Mouse (Mus musculus): ENCODE data around the gene Aff1. TPM values are rescaled to one million over a fixed set of nuclear protein-coding genes. Genes with fewer than 3 reads are reported as not detected.

Aff1 gene
- polyA plus RNA-seq, 1 experiment from 2014 or later, result 4.7 TPM

DNA sequence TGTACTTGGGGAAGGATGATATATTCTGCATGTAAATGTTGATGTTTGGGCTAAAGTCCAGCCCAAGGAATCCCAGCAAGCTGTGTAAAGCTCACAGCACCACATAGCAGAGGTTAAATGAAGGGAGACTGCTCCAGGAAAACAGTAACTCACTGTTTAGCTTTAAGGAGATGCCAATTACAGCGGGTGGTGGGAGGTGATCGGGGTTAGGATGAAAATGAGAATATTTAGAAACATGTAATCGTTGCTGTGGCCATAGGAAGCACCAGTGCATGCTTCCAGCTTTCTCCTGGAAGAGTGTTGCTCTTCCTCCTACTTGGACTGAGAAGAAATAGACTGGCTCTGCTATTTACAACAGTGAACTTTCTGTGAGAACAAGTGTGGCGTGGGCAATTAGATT is 80.1 kb downstream of the Aff1 start:
- ATAC-seq, result no peak
- Histone ChIP-seq H3K4me2 (ENCODE audit: low read depth, low read length) (no peak overlapping the region), H3K9me3 (ENCODE audit: low read length) (no peaks in the 10 kb centered on the region), H3K27ac (ENCODE audit: low read depth) (peak overlapping the region; percentile 51; the same call in 1 of the 2 replicates), H3K4me1 (ENCODE audit: insufficient read depth) (peaks cover 84% of the 10 kb centered on the region), H3K9ac (replicated peaks) (no peak overlapping the region), H3K27me3 (ENCODE audit: insufficient read depth, low read length) (no peaks in the 10 kb centered on the region), H3K4me3 (ENCODE audit: low read depth, low read length) (no peak overlapping the region), H3K36me3 (replicated peaks; ENCODE audit: insufficient read depth, low read length) (peaks cover 8% of the 10 kb centered on the region)
- DNase-seq, result no peak
- WGBS (ENCODE audit: insufficient replicate concordance), result 39% methylated on average over 4 of the region's 4 CpGs
- TF ChIP-seq EP300 (IDR thresholded peaks at IDR 0.05; ENCODE audit: low read depth) (no peak), CTCF (IDR thresholded peaks at IDR 0.05; ENCODE audit: low read depth) (no peak)

DNA sequence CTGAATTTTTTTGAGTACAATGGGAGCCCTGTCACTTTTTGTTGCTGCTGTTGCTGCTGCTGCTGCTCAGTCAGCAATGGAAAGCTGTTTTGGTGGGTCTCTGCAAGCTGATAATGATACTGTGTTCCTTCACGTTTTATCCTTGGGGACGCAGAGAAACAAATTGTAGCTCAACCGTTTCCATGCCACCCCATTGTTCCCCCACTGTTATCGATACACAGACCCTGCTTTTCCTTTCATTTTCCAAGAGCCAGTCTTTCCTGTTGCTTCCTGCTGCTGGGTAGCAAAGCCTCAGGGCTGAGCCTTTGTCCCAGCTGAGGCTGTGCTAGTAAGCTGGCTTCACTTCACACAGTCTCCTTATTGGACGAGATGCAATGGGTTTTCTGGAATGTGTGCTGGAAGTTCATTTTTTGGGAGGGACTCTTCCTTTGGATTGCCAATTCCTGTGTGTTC is 81.0 kb downstream of the Aff1 start:
- DNase-seq, result no peak
- Histone ChIP-seq H3K27me3 (ENCODE audit: insufficient read depth, low read length) (no peaks in the 10 kb centered on the region), H3K4me3 (ENCODE audit: low read depth, low read length) (no peak overlapping the region), H3K27ac (ENCODE audit: low read depth) (peak overlapping the region; percentile 51; the same call in 1 of the 2 replicates), H3K9me3 (ENCODE audit: low read length) (no peaks in the 10 kb centered on the region), H3K4me2 (ENCODE audit: low read depth, low read length) (peak overlapping the region; percentile 51), H3K36me3 (replicated peaks; ENCODE audit: insufficient read depth, low read length) (peaks cover 8% of the 10 kb centered on the region), H3K9ac (replicated peaks) (no peak overlapping the region; the same call in 1 of the 2 replicates), H3K4me1 (ENCODE audit: insufficient read depth) (peaks cover 84% of the 10 kb centered on the region)
- ATAC-seq, result peak; percentile 26
- WGBS (ENCODE audit: insufficient replicate concordance), result 35% methylated on average over 5 of the region's 5 CpGs
- no peak for TF ChIP-seq EP300 (IDR thresholded peaks at IDR 0.05; ENCODE audit: low read depth)

DNA sequence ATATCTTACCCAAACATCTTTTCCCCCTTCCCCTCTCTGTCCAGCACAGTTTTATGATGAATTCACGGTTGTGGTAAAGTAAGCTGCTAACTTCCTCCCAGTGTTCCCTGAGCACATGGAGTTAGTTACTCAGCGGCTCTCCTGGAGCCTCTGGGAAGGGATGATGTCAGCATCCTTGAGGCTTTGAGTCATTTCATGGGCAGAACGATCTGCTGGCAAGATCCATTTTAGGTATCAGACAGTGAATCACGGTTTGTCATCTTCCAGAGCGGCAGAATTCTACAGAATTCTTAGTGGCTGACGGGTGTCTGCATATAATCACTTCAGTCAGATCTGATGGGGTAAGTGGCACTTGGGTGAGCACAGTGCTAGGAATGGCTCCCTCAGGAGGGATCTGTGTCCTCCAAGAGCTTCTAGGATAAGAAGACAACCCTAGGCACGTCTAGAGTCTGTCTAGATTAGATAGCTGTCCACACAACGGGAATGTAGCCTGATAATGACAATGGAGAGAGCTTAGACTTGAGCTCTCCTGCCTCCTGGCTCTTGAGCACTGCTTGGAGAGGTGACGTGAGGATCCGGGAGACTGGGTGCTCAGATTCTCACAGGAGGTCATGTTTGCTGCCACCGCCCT is 82.6 kb downstream of the Aff1 start:
- Histone ChIP-seq H3K9me3 (ENCODE audit: low read length) (no peaks in the 10 kb centered on the region), H3K9ac (replicated peaks) (no peak overlapping the region), H3K36me3 (replicated peaks; ENCODE audit: insufficient read depth, low read length) (peaks cover 8% of the 10 kb centered on the region), H3K4me1 (ENCODE audit: insufficient read depth) (peaks cover 86% of the 10 kb centered on the region), H3K27ac (ENCODE audit: low read depth) (no peak overlapping the region), H3K4me2 (ENCODE audit: low read depth, low read length) (no peak overlapping the region), H3K4me3 (ENCODE audit: low read depth, low read length) (no peak overlapping the region), H3K27me3 (ENCODE audit: insufficient read depth, low read length) (no peaks in the 10 kb centered on the region)
- DNase-seq (no peak), ATAC-seq (no peak)
- WGBS (ENCODE audit: insufficient replicate concordance), result 45% methylated on average over 11 of the region's 11 CpGs
- TF ChIP-seq CTCF (IDR thresholded peaks at IDR 0.05; ENCODE audit: low read depth), result no peak
- TF ChIP-seq EP300 (IDR thresholded peaks at IDR 0.05; ENCODE audit: low read depth), result no peak

DNA sequence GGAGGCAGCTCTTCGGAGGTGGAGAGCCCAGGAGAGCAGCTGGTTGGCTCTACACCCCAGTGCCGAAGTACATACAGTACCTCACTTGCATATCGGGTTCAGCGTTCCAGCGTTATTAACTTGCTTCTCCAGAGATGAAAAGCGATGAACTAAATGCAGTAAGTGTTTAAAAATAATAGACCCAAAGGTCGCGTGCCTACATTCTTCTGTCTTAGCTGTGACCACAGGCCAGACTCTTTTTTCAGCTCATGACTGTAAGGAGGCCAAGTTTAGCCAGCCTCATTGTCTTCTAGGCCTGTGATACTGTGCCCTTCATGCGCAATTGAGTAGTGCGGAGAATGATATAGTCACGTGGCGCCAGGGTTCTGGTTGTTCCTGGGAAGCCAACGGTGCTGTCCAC is 83.3 kb downstream of the Aff1 start:
- no peak overlapping the region for H3K4me2 ChIP-seq (ENCODE audit: low read depth, low read length)
- WGBS (ENCODE audit: insufficient replicate concordance), result 84% methylated on average over 13 of the region's 13 CpGs
- H3K4me3 ChIP-seq (ENCODE audit: low read depth, low read length), result no peak overlapping the region
- no peaks in the 10 kb centered on the region for H3K9me3 ChIP-seq (ENCODE audit: low read length)
- no peak overlapping the region for H3K27ac ChIP-seq (ENCODE audit: low read depth)
- peaks cover 86% of the 10 kb centered on the region for H3K4me1 ChIP-seq (ENCODE audit: insufficient read depth)
- no peak for DNase-seq
- H3K36me3 ChIP-seq (replicated peaks; ENCODE audit: insufficient read depth, low read length), result peaks cover 8% of the 10 kb centered on the region
- no peak overlapping the region for H3K9ac ChIP-seq (replicated peaks)
- H3K27me3 ChIP-seq (ENCODE audit: insufficient read depth, low read length), result no peaks in the 10 kb centered on the region
- ATAC-seq, result no peak
- TF ChIP-seq EP300 (IDR thresholded peaks at IDR 0.05; ENCODE audit: low read depth) (no peak), CTCF (IDR thresholded peaks at IDR 0.05; ENCODE audit: low read depth) (no peak)

DNA sequence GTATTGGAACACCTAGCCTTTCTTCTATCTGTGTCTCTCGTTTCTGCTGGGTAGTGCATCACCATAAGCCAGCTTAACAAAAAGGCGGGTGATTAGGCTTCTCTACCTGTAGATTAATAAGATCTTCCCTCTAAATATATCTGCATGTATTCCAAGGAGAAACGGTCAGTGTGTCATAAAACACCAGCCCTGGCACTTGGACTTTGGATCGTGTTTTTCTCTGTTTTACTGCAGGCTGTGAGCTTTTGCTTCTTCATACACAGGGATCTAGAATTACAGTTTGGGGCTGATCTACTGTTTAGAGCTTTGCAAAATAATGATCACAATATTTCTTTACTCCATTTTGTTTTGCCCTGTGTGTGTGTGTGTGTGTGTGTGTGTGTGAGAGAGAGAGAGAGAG is 84.7 kb downstream of the Aff1 start:
- peak overlapping the region; percentile 35; the same call in 1 of the 2 replicates for H3K27ac ChIP-seq (ENCODE audit: low read depth)
- H3K9ac ChIP-seq (replicated peaks), result no peak overlapping the region
- peaks cover 7% of the 10 kb centered on the region; the same call in 1 of the 2 replicates for H3K36me3 ChIP-seq (replicated peaks; ENCODE audit: insufficient read depth, low read length)
- H3K4me2 ChIP-seq (ENCODE audit: low read depth, low read length), result peak overlapping the region; percentile 33; the same call in 1 of the 2 replicates
- no peak for TF ChIP-seq EP300 (IDR thresholded peaks at IDR 0.05; ENCODE audit: low read depth)
- DNase-seq (no peak), ATAC-seq (no peak)
- H3K4me1 ChIP-seq (ENCODE audit: insufficient read depth), result peaks cover 86% of the 10 kb centered on the region
- WGBS (ENCODE audit: insufficient replicate concordance), result 71% methylated on average over 4 of the region's 4 CpGs
- no peaks in the 10 kb centered on the region for H3K27me3 ChIP-seq (ENCODE audit: insufficient read depth, low read length)
- no peak overlapping the region for H3K4me3 ChIP-seq (ENCODE audit: low read depth, low read length)
- no peaks in the 10 kb centered on the region for H3K9me3 ChIP-seq (ENCODE audit: low read length)

DNA sequence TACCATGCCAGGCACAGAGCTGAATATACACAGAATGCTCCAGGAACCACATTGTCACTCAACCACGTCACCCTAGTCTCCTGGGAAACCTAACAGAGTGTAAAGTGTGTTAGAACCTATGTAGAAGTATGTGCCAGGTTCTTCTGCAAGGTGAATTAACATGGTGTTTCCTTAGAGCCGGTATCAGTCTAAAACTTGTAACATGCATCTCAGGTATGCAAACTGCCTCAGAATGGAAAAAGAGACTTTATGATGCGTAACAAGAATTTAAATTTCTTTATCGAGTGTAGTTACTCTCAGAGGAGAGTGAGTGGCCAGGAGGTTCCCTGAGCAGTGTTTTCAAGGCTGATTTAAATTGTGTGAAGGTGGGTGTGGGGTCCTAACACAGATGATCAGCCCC is 85.3 kb downstream of the Aff1 start:
- peak overlapping the region; percentile 55 for H3K4me2 ChIP-seq (ENCODE audit: low read depth, low read length)
- H3K27me3 ChIP-seq (ENCODE audit: insufficient read depth, low read length), result no peaks in the 10 kb centered on the region
- TF ChIP-seq CTCF (IDR thresholded peaks at IDR 0.05; ENCODE audit: low read depth) (no peak), EP300 (IDR thresholded peaks at IDR 0.05; ENCODE audit: low read depth) (no peak)
- no peak overlapping the region for H3K4me3 ChIP-seq (ENCODE audit: low read depth, low read length)
- WGBS (ENCODE audit: insufficient replicate concordance), result 68% methylated on average over 4 of the region's 4 CpGs
- no peaks in the 10 kb centered on the region for H3K9me3 ChIP-seq (ENCODE audit: low read length)
- peaks cover 7% of the 10 kb centered on the region; the same call in 1 of the 2 replicates for H3K36me3 ChIP-seq (replicated peaks; ENCODE audit: insufficient read depth, low read length)
- DNase-seq, result no peak
- no peak for ATAC-seq
- H3K9ac ChIP-seq (replicated peaks), result no peak overlapping the region
- H3K27ac ChIP-seq (ENCODE audit: low read depth), result no peak overlapping the region
- H3K4me1 ChIP-seq (ENCODE audit: insufficient read depth), result peaks cover 84% of the 10 kb centered on the region
